Mouse (Mus musculus) stomach, postnatal 0 days (tissue): Measurements from ENCODE around the gene Clpp.

ENCODE experiments used
- CTCF ChIP-seq: IDR thresholded peaks from 2 replicates; pipeline ENCODE4 v1.5.1; 2016; ENCODE audit warnings: antibody characterized with exemption, low read depth, mild to moderate bottlenecking, moderate library complexity
- EP300 ChIP-seq: optimal IDR thresholded peaks from 2 replicates; pipeline ENCODE3; 2016; ENCODE audit warnings: antibody characterized with exemption

GRCm38 (mm10) chr17:56963646-56964045 is 26.5 kb upstream of the Clpp start:
- no peak for TF ChIP-seq CTCF
- TF ChIP-seq EP300 = no peak
